Mouse (Mus musculus) E14TG2a.4 (cell line): ENCODE results near the gene Kcnip4.

ENCODE experiments used
- H3K27me3 ChIP-seq: 2 replicates; pipeline ENCODE4 v1.6.1; 2014; ENCODE audit warnings: low read length, control low read depth; ENCODE audit not compliant: insufficient read depth
- H3K36me3 ChIP-seq: 2 replicates; pipeline ENCODE4 v1.6.1; 2014; ENCODE audit warnings: low read length, control low read depth; ENCODE audit not compliant: insufficient read depth
- H3K4me1 ChIP-seq: replicated peaks from 2 replicates; pipeline ENCODE4 v1.6.1; 2014; ENCODE audit warnings: low read depth, low read length, control low read depth
- H3K4me3 ChIP-seq: replicated peaks from 2 replicates; pipeline ENCODE4 v1.5.1; 2014; ENCODE audit warnings: mild to moderate bottlenecking, low read length
- H3K9me3 ChIP-seq: 2 replicates; pipeline ENCODE4 v1.6.1; 2014; ENCODE audit warnings: low read length, control low read depth
- CTCF ChIP-seq: conservative IDR thresholded peaks from 2 replicates; pipeline ENCODE4 v1.5.1; 2014; ENCODE audit warnings: low read length
- NANOG ChIP-seq: IDR thresholded peaks from 2 replicates; pipeline ENCODE4 v1.6.1; 2014; ENCODE audit warnings: borderline replicate concordance, low read length, mixed read lengths
- POU5F1 ChIP-seq: IDR thresholded peaks from 2 replicates; pipeline ENCODE4 v1.6.1; 2014; ENCODE audit warnings: low read length, borderline replicate concordance

Gene Kcnip4

GRCm38 (mm10) chr5:48430459-48430858 is 1094.2 kb downstream of the Kcnip4 start:
- no peaks in the 10 kb centered on the region for H3K36me3 ChIP-seq
- no peaks in the 10 kb centered on the region for H3K27me3 ChIP-seq
- no peaks in the 10 kb centered on the region for H3K9me3 ChIP-seq
- H3K4me1 ChIP-seq: no peaks in the 10 kb centered on the region
- no peak overlapping the region for H3K4me3 ChIP-seq
- TF ChIP-seq NANOG: no peak
- no peak for TF ChIP-seq POU5F1
- TF ChIP-seq CTCF: peak; percentile 53

- Histone ChIP-seq H3K36me3 (no peaks in the 10 kb centered on the region), H3K4me1 (no peaks in the 10 kb centered on the region), H3K4me3 (no peak overlapping the region), H3K9me3 (no peaks in the 10 kb centered on the region), H3K27me3 (no peaks in the 10 kb centered on the region)
- TF ChIP-seq NANOG (no peak), CTCF (no peak), POU5F1 (no peak)
Observed at GRCm38 (mm10) chr5:48421957-48422356, 1102.8 kb downstream of the Kcnip4 start.

- no peak for TF ChIP-seq POU5F1
- TF ChIP-seq CTCF: no peak
- TF ChIP-seq NANOG: no peak
- no peaks in the 10 kb centered on the region for H3K9me3 ChIP-seq
- no peaks in the 10 kb centered on the region for H3K27me3 ChIP-seq
- H3K4me1 ChIP-seq: no peaks in the 10 kb centered on the region
- no peaks in the 10 kb centered on the region for H3K36me3 ChIP-seq
- no peak overlapping the region for H3K4me3 ChIP-seq
Observed at GRCm38 (mm10) chr5:48419741-48420140, 1105.0 kb downstream of the Kcnip4 start.

- Histone ChIP-seq H3K27me3 (no peaks in the 10 kb centered on the region), H3K4me1 (no peaks in the 10 kb centered on the region), H3K9me3 (no peaks in the 10 kb centered on the region), H3K4me3 (no peak overlapping the region), H3K36me3 (no peaks in the 10 kb centered on the region)
- TF ChIP-seq POU5F1: no peak
- TF ChIP-seq CTCF: no peak
- no peak for TF ChIP-seq NANOG
Observed at GRCm38 (mm10) chr5:48412261-48412660, 1112.4 kb downstream of the Kcnip4 start.

GRCm38 (mm10) chr5:48411462-48411861 is 1113.2 kb downstream of the Kcnip4 start:
- Histone ChIP-seq H3K36me3 (no peaks in the 10 kb centered on the region), H3K27me3 (no peaks in the 10 kb centered on the region), H3K9me3 (no peaks in the 10 kb centered on the region), H3K4me3 (no peak overlapping the region), H3K4me1 (no peaks in the 10 kb centered on the region)
- TF ChIP-seq NANOG: no peak
- no peak for TF ChIP-seq POU5F1
- no peak for TF ChIP-seq CTCF

- no peaks in the 10 kb centered on the region for H3K4me1 ChIP-seq
- no peaks in the 10 kb centered on the region for H3K9me3 ChIP-seq
- no peak overlapping the region for H3K4me3 ChIP-seq
- H3K27me3 ChIP-seq: no peaks in the 10 kb centered on the region
- no peak for TF ChIP-seq CTCF
- TF ChIP-seq NANOG: no peak
- TF ChIP-seq POU5F1: no peak
- no peaks in the 10 kb centered on the region for H3K36me3 ChIP-seq
Observed at GRCm38 (mm10) chr5:48410348-48410747, 1114.4 kb downstream of the Kcnip4 start.

- no peak for TF ChIP-seq POU5F1
- TF ChIP-seq NANOG: no peak
- no peak for TF ChIP-seq CTCF
- no peaks in the 10 kb centered on the region for H3K9me3 ChIP-seq
- no peaks in the 10 kb centered on the region for H3K4me1 ChIP-seq
- H3K27me3 ChIP-seq: no peaks in the 10 kb centered on the region
- H3K36me3 ChIP-seq: no peaks in the 10 kb centered on the region
- H3K4me3 ChIP-seq: no peak overlapping the region
Observed at GRCm38 (mm10) chr5:48408276-48408675, 1116.4 kb downstream of the Kcnip4 start.

- Histone ChIP-seq H3K4me1 (no peaks in the 10 kb centered on the region), H3K4me3 (no peak overlapping the region), H3K9me3 (no peaks in the 10 kb centered on the region), H3K36me3 (peaks cover 10% of the 10 kb centered on the region), H3K27me3 (no peaks in the 10 kb centered on the region)
- TF ChIP-seq CTCF (no peak), POU5F1 (no peak), NANOG (no peak)
Observed at GRCm38 (mm10) chr5:48402497-48402896, 1122.2 kb downstream of the Kcnip4 start.
